Mouse (Mus musculus) stomach, postnatal 0 days (tissue): Measurements from ENCODE around the gene Gm11034. TPM values are rescaled to one million over a fixed set of nuclear protein-coding genes. Genes with fewer than 3 reads are reported as not detected.
A peak's percentile ranks its signal among the peaks of the same experiment; 100 is the strongest.

ENCODE experiments used
- ATAC-seq: fragments of 200-750 bp; cut with Nextera tagmentation; 2 replicates; pipeline ENCODE4 v1.8.0; 2017; ENCODE audit not compliant: low FRiP score, low TSS enrichment
- DNase-seq: peaks from one replicate; pipeline ENCODE4 v3.0.0-alpha.2; 2016; ENCODE audit warnings: low spot score
- H3K27ac ChIP-seq: fragments of 300-500 bp; sonication (generic); replicated peaks from 2 replicates; pipeline ENCODE4 v1.5.1; 2014; ENCODE audit warnings: mild to moderate bottlenecking, control low read depth
- H3K27me3 ChIP-seq: fragments of 300-500 bp; sonication (generic); 2 replicates; pipeline ENCODE4 v1.6.1; 2014; ENCODE audit warnings: low read length; ENCODE audit not compliant: control insufficient read depth, insufficient read depth
- H3K36me3 ChIP-seq: fragments of 300-500 bp; sonication (generic); 2 replicates; pipeline ENCODE4 v1.6.1; 2014; ENCODE audit warnings: low read length, mixed read lengths; ENCODE audit not compliant: control insufficient read depth, insufficient read depth
- H3K4me1 ChIP-seq: fragments of 300-500 bp; sonication (generic); replicated peaks from 2 replicates; pipeline ENCODE4 v1.6.1; 2014; ENCODE audit warnings: antibody characterized with exemption; ENCODE audit not compliant: control insufficient read depth, insufficient read depth
- H3K4me2 ChIP-seq: fragments of 300-500 bp; sonication (generic); replicated peaks from 2 replicates; pipeline ENCODE4 v1.6.1; 2014; ENCODE audit warnings: low read depth, mild to moderate bottlenecking, control low read depth, moderate library complexity
- H3K4me3 ChIP-seq: fragments of 300-500 bp; sonication (generic); 2 replicates; pipeline ENCODE4 v1.5.1; 2014; ENCODE audit warnings: low read depth, low read length, control low read depth
- H3K9ac ChIP-seq: fragments of 300-500 bp; sonication (generic); 2 replicates; pipeline ENCODE4 v1.6.1; 2014; ENCODE audit warnings: mild to moderate bottlenecking, low read length, control low read depth, mixed read lengths
- H3K9me3 ChIP-seq: fragments of 300-500 bp; sonication (generic); 2 replicates; pipeline ENCODE4 v1.6.1; 2016; ENCODE audit warnings: low read length; ENCODE audit not compliant: control insufficient read depth
- CTCF ChIP-seq: IDR thresholded peaks from 2 replicates; pipeline ENCODE4 v1.5.1; 2016; ENCODE audit warnings: antibody characterized with exemption, low read depth, mild to moderate bottlenecking, moderate library complexity
- EP300 ChIP-seq: optimal IDR thresholded peaks from 2 replicates; pipeline ENCODE3; 2016; ENCODE audit warnings: antibody characterized with exemption
- WGBS: fragments of 180-500 bp; shearing (Covaris S2); extraction: QIAGEN DNeasy Blood & Tissue Kit; methylation state at CpG from one replicate; pipeline ENCODE4 v1.1.7; 2014; 5-methylcytosine and 5-hydroxymethylcytosine counted together
- polyA plus RNA-seq: library from polyadenylated mRNA; unstranded; fragments of >200 nt; fragmentation: Nextera tagmentation; extraction: Ambion mirVana; gene quantifications from 2 replicates; pipeline ENCODE4 v1.2.1, GENCODE M21; 2015

Gm11034 gene
- polyA plus RNA-seq, 1 experiment from 2014 or later = not detected

- WGBS = under 1% methylated on average over 24 of the region's 24 CpGs
- DNase-seq (no peak), ATAC-seq (peak; percentile 41)
- H3K27ac ChIP-seq = peak overlapping the region; percentile 94
- peak overlapping the region; percentile 69 for H3K4me2 ChIP-seq
- H3K9me3 ChIP-seq = no peaks in the 10 kb centered on the region
- no peaks in the 10 kb centered on the region for H3K27me3 ChIP-seq
- H3K4me3 ChIP-seq = peak overlapping the region; percentile 70
- no peaks in the 10 kb centered on the region for H3K4me1 ChIP-seq
- no peaks in the 10 kb centered on the region for H3K36me3 ChIP-seq
- TF ChIP-seq EP300 (no peak), CTCF (no peak)
- H3K9ac ChIP-seq = peak overlapping the region; percentile 69
Measured at GRCm38 (mm10) chr8:72240403-72240763, 26.9 kb upstream of the Gm11034 start.

GRCm38 (mm10) chr8:72239499-72240402, 26.3 kb upstream of the Gm11034 start, which contains the start of gene Ap1m1:
TSS of gene Ap1m1 (plus strand) at chr8:72240018.
- TF ChIP-seq CTCF (peak; percentile 84), EP300 (peak; percentile 35)
- ATAC-seq = peak; percentile 95
- peak; percentile 98 for DNase-seq
- H3K36me3 ChIP-seq = no peaks in the 10 kb centered on the region
- H3K4me2 ChIP-seq = peak within 1 kb of the TSS; percentile 69
- no peaks in the 10 kb centered on the region for H3K9me3 ChIP-seq
- H3K4me1 ChIP-seq = no peaks in the 10 kb centered on the region
- under 1% methylated on average over 53 of the region's 54 CpGs for WGBS
- peak within 1 kb of the TSS; percentile 70 for H3K4me3 ChIP-seq
- peak within 1 kb of the TSS; percentile 69 for H3K9ac ChIP-seq
- no peaks in the 10 kb centered on the region for H3K27me3 ChIP-seq
- peak within 1 kb of the TSS; percentile 94 for H3K27ac ChIP-seq

- 93% methylated on average over 5 of the region's 5 CpGs for WGBS
Measured at GRCm38 (mm10) chr8:72222656-72223055, 9.2 kb upstream of the Gm11034 start.

GRCm38 (mm10) chr8:72220758-72221157, 7.3 kb upstream of the Gm11034 start:
- DNase-seq (no peak), ATAC-seq (no peak)
- H3K4me3 ChIP-seq = no peak overlapping the region
- no peaks in the 10 kb centered on the region for H3K9me3 ChIP-seq
- no peaks in the 10 kb centered on the region; the same call in 1 of the 2 replicates for H3K4me1 ChIP-seq
- H3K27ac ChIP-seq = no peak overlapping the region
- 82% methylated on average over 4 of the region's 4 CpGs for WGBS
- H3K9ac ChIP-seq = no peak overlapping the region
- peaks cover 14% of the 10 kb centered on the region for H3K36me3 ChIP-seq
- TF ChIP-seq EP300 (no peak), CTCF (peak; percentile 53)
- H3K4me2 ChIP-seq = peak overlapping the region; percentile 65
- H3K27me3 ChIP-seq = no peaks in the 10 kb centered on the region

More at GRCm38 (mm10) chr8:72222656-72223055, 9.2 kb upstream of the Gm11034 start:
- no peak overlapping the region for H3K9ac ChIP-seq
- no peak for ATAC-seq
- no peak overlapping the region for H3K4me3 ChIP-seq
- DNase-seq = no peak
- no peaks in the 10 kb centered on the region for H3K27me3 ChIP-seq
- no peaks in the 10 kb centered on the region; the same call in 1 of the 2 replicates for H3K4me1 ChIP-seq
- peaks cover 14% of the 10 kb centered on the region for H3K36me3 ChIP-seq
- H3K4me2 ChIP-seq = no peak overlapping the region
- H3K9me3 ChIP-seq = no peaks in the 10 kb centered on the region
- H3K27ac ChIP-seq = no peak overlapping the region
- TF ChIP-seq CTCF (no peak), EP300 (no peak)

DNA sequence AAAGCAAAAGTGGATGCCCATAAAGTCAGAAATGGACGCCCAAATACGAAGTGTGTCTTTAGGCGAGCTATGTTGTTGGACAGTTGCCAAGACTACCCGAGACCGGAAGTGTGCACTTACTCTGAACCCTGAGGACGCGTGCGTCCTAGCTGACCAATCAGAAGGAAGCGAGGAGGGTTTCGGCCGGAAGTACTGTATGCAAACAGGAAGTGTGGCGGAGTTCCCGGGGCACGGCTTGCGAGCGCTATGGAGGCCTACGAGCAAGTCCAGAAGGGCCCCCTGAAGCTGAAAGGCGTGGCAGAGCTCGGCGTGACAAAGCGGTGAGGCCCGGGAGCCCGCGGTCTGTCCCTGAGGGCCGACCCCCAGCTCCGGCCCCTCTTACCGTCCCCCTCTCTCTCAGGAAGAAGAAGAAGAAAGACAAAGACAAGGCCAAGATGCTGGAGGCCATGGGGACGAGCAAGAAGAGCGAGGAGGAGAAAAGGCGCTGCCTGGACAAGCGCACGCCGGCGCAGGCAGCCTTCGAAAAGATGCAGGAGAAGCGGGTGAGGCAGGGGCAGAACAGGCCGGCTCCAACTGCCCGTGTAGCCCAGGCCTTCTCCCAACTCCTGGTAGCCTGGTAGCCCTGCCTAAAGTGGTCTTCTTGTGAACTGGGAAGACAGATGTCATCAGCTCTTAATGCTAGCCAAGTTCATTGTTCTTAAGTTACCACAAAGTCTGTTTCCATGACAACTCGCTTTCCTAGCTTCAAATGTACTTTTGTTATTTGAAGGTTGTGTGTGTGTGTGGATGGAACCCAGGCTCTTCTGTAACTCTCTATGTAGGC, 6.3 kb upstream of the Gm11034 start, which contains the start of gene Fam32a:
Fam32a (plus strand) TSS at position 190 of the 823 bp plus-strand sequence.
- peak within 1 kb of the TSS; percentile 72 for H3K4me3 ChIP-seq
- peak within 1 kb of the TSS; percentile 74 for H3K9ac ChIP-seq
- H3K9me3 ChIP-seq = no peaks in the 10 kb centered on the region
- no peaks in the 10 kb centered on the region; the same call in 1 of the 2 replicates for H3K4me1 ChIP-seq
- no peaks in the 10 kb centered on the region for H3K27me3 ChIP-seq
- TF ChIP-seq CTCF (no peak), EP300 (no peak)
- peak; percentile 92 for DNase-seq
- 13% methylated on average over 39 of the region's 39 CpGs for WGBS
- H3K36me3 ChIP-seq = peaks cover 14% of the 10 kb centered on the region
- peak within 1 kb of the TSS; percentile 88 for H3K27ac ChIP-seq
- H3K4me2 ChIP-seq = peak within 1 kb of the TSS; percentile 65
- ATAC-seq = peak; percentile 98
